Mouse (Mus musculus): ENCODE measurements at regions not wholly inside any gene's neighbourhood (a gene's known extent, or its start where the extent isn't known, plus 50 kb on each side); places are given as distances from the start of the nearest gene placed in this dataset.
"Not testable (repeated sequence)": the region's sequence is repeated elsewhere in the genome, so short reads cannot be mapped to it uniquely, and the experiment has no call there.

DNA sequence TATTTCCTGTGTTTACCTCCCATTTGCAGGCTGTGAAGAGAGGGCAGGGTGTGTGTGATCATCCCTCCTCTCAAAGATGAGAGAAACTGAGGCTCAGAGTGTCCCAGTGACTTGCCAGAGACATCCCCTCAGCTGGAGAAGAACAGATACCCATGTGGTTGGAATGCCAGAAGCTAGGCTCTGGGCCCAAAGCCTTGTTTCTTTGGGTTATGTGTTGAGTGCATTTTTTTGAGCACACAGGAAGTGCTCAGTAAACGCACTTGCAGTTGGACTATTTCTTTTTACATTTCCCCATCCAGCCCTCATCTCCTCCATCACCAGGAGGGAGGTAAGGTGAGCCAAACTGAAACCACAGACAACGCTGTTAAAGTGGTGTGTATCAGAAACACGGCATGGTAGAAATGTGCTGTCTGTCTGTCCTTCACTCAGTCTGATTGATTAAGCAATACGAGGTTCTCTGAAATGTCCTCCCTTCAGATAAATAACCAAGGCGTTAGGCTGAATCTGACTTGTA is 341.8 kb upstream of the 3110018I06Rik start:
- no peak for DNase-seq (ENCODE audit: extremely low spot score)

DNA sequence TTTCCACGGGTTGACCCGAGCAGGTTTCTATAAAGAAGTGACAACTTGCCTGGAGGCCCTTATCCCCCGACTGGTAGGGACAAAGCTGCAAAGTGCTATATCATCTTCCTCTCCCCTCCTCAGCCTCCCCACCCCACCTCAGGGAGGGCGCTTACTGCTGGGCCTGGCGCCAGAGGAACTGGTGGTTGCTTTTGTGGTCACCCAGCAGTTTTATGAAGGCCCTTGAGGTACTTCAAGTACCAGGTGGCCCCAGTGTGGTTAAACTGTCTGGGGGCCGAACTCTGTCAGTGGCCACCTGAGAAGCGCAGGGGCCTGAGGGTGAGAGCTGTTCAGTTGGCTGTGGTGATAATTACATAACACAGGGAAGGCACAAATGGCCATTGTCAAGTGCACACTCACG is 340.0 kb upstream of the 3110018I06Rik start:
- DNase-seq (ENCODE audit: extremely low spot score): no peak

- DNase-seq (ENCODE audit: extremely low spot score): no peak
These were observed 337.3 kb upstream of the 3110018I06Rik start for GRCm38 (mm10) chr12:107151089-107151488.

GRCm38 (mm10) chr12:107154668-107155067 is 333.8 kb upstream of the 3110018I06Rik start:
- no peak for DNase-seq (ENCODE audit: extremely low spot score)

GRCm38 (mm10) chr12:107156791-107157428 is 331.5 kb upstream of the 3110018I06Rik start:
- DNase-seq (ENCODE audit: extremely low spot score): no peak

DNA sequence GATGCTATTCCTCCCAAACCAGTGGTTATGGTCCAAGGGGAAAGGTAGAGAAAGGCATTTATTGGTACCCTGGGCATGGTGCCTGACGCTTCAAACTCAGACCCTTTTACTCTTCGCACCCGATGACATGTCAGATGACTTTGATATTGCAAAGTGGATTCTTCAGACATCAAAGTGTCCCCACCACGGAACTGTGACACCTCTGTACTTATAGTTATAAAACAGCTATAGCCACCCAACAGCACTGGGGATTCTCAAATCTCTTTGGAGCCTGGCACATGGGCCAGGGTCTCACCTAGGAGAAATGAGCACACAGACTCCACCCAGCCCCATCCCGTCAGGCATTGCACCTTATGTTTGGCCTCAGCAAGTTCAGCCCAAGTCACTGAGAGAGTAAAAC is 329.3 kb upstream of the 3110018I06Rik start:
- no peak for DNase-seq (ENCODE audit: extremely low spot score)

- peak; percentile 50 for DNase-seq (ENCODE audit: extremely low spot score)
These were observed 328.3 kb upstream of the 3110018I06Rik start for GRCm38 (mm10) chr12:107160137-107160536.

GRCm38 (mm10) chr12:107160628-107161027 is 327.8 kb upstream of the 3110018I06Rik start:
- DNase-seq (ENCODE audit: extremely low spot score): peak; percentile 9

- DNase-seq (ENCODE audit: extremely low spot score): no peak
These were observed 317.5 kb upstream of the 3110018I06Rik start for GRCm38 (mm10) chr12:107170926-107171325.

DNA sequence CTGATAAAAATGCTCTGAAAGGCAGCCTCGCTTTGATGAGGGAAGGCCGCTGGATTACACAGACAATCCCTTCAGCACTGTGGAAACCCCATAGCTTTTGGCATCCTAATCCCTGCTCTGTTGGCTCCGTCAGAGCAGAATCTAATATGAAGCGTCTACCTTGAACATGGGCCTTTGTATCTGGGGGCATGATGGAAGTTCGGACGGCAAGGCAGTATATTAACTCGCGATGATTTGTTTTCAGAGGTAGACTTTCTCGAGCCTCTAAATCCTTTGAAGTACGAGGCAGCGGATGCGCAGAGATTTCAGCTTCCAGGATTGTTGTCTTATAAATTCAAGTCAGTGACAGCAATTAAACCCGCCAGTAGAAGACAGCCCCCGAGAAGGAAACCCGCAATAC is 316.8 kb upstream of the 3110018I06Rik start:
- DNase-seq (ENCODE audit: extremely low spot score): no peak

DNA sequence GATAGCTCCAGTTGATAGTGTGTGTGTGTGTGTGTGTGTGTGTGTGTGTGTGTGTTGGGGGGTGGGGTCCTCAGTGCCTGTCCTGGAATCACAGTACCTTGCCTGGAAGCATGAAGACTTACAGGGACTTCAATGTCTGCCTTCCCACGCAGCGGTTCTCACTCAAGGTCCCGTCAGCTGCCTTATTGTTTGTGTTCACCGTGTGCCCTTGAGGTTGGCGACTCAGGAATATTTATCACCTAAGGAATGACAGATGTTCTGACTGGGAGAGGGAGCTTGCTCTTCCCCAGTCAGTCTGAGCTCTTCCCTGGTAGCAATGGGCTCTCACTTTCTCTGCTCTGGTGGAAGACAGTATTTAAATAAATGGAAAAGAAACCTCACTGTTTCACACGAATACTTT is 309.8 kb upstream of the 3110018I06Rik start:
- no peak for DNase-seq (ENCODE audit: extremely low spot score)

DNA sequence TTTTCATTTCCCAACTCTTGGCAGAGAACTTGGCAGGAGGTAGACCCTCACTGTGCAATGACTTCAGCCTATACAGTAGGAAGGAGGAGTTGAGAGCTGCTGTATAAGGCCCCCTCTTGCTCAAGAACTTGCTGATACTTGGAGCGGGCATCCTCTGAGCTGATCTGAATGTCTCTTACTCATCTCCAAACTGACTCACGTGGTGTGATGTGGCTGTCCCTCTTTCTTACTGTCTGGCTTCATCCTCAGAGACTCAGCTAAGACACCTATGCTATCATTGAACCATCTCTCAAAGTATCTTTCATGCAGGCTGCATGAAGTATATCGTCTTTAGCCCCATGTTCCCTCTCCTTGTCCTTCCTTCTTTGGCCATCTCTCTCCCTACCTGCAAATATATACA is 307.9 kb upstream of the 3110018I06Rik start:
- no peak for DNase-seq (ENCODE audit: extremely low spot score)

- DNase-seq (ENCODE audit: extremely low spot score): no peak
These were observed 307.1 kb upstream of the 3110018I06Rik start for GRCm38 (mm10) chr12:107181291-107181690.

GRCm38 (mm10) chr12:107182091-107182655 is 306.3 kb upstream of the 3110018I06Rik start:
- no peak for DNase-seq (ENCODE audit: extremely low spot score)

- no peak for DNase-seq (ENCODE audit: extremely low spot score)
These were observed 305.1 kb upstream of the 3110018I06Rik start for GRCm38 (mm10) chr12:107183283-107183682.

DNA sequence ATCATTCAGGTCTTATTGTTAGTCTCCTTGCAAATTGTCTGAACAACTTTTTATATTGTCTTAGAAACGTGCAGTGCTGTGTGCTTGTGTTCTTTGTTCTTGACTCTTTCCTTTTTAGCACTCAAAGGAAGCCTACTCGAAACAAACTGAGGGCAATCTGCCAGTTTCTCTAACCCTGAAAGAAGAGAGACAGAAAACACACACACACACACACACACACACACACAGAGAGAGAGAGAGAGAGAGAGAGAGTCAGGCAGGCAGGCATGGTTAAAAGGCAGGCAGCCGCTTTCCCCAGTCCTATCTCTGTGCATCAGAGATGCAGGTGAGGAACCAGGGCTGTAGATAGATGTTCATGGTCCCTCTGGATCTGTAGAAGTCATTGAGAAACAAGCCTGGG is 304.0 kb upstream of the 3110018I06Rik start:
- no peak for DNase-seq (ENCODE audit: extremely low spot score)

- DNase-seq (ENCODE audit: extremely low spot score): no peak
These were observed 302.1 kb upstream of the 3110018I06Rik start for GRCm38 (mm10) chr12:107186361-107186760.

GRCm38 (mm10) chr12:107188055-107188454 is 300.4 kb upstream of the 3110018I06Rik start:
- DNase-seq (ENCODE audit: extremely low spot score): no peak

DNA sequence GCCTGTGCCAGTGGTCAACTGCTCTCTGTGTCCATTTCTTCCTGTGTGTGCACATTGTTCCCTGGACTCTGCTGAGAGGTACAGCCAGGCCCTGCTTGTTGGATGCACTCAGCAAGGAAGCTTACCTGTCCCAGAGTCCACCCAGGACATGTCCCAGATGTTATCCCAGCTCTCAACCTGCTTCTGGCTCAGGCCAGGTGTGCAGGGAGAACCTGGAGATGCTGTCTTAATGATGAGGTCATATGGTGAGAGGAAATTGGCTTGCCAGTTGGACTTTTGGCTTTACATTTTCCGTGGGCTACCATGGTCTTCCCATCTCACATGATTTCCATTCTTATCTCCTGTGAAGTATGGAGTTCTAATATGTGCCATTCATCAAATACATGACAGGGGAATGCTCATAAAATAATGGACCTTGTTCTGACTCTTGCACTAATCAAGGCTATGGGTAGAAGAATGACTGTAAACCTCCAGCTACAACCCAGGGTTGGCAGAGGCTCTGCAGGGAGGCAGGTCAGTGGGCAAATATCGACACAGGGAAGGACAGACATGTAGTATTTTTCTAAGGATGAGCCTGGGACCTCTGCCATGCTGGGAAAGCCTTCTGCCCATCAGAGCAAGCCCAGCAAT is 289.9 kb upstream of the 3110018I06Rik start:
- DNase-seq (ENCODE audit: extremely low spot score): no peak

DNA sequence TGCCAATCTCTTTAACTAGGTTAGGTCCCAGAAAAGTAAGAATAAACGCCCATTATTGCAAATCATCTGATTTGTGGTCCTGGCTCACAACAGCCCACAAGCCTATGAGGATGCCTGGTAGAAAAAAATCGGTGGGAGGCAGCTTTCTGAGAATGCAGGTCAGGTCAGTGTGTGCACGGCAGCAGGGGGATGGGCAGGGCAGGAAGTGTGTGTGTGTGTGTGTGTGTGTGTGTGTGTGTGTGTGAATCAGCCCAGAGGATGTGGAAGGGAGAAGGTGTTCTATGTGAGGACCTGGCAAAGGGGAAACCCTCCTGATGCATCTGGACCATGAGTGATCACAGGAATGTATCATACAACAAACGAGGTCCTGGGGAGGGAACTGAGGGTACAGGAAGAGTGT is 287.5 kb upstream of the 3110018I06Rik start:
- DNase-seq (ENCODE audit: extremely low spot score): no peak

DNA sequence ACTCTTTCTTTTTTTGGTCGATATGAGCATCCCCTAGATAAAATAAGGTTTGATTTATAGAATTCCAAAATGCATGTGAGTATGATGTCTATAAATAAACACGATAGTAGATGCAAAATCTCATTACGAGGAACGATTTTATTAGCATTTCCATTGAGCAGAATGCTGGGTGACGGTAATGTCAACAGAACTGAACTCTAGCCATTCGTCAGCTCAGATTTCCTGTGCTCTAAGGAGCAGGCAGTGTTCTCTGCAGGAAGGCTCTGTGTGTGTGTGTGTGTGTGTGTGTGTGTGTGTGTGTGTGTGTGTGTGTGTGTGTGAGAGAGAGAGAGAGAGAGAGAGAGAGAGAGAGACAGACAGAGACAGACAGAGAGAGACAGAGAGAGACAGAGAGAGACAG is 279.6 kb upstream of the 3110018I06Rik start:
- DNase-seq (ENCODE audit: extremely low spot score): not testable (repeated sequence)

DNA sequence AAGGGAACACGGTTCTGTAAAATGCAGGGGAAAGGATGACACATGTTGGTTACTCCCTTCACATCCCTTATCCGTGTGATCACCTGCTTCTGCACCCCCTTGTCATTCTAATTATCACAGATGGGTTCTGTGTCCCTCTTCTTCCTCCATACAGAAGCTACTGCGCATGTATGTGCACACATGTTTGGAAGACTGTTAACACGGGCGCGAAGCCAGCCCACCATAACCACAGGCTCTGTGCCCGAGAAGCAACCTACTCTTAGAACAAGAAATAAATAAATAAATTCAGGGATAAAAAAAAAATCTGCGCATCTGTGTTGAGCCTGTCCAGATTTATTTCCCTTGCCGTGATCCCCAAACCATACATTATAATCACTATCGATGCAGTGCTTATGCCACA is 275.6 kb upstream of the 3110018I06Rik start:
- no peak for DNase-seq (ENCODE audit: extremely low spot score)

DNA sequence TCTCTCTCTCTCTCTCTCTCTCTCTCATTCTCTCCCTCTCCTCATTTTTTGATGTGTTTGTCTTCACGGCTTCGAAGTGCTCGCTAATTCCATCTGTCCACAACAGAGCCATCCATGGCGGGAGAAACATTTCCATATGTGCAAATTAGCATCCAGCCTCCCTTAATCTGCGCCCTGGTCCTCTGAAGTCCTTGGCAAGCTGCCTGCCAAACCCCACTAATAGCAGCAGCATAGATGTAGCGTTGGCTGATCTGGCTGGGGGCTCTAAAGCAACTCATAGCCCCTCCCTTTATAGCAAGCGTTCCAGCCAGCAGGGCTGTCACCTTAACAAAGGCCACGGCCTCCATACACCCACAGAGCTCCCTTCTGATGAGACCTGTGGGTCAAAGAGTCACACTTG is 272.3 kb upstream of the 3110018I06Rik start:
- no peak for DNase-seq (ENCODE audit: extremely low spot score)
